Mouse (Mus musculus) T-cell, adult 2 months (primary cell): Measurements from ENCODE around the gene Msh6.
"Not testable (repeated sequence)": the region's sequence is repeated elsewhere in the genome, so short reads cannot be mapped to it uniquely, and the experiment has no call there.

ENCODE experiments used
- DNase-seq: peaks from one replicate; pipeline ENCODE4 v3.0.0; 2022; ENCODE audit warnings: low spot score

The Msh6 gene

DNA sequence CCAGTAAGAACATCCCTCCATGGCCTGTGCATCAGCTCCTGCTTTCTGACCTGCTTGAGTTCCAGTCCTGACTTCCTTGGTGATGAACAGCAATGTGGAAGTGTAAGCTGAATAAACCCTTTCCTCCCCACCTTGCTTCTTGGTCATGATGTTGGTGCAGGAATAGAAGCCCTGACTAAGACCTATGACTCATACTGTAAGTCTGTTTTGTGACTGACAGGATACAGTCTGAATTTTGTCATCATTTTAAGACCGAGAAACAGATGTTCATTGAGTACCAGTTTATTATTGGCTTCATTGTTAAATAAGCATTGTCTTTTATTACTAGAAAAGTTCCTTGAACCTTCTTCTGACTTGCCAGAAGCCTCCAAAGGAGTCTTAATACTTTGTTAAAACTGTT, 4.8 kb downstream of the Msh6 start:
- not testable (repeated sequence) for DNase-seq

DNA sequence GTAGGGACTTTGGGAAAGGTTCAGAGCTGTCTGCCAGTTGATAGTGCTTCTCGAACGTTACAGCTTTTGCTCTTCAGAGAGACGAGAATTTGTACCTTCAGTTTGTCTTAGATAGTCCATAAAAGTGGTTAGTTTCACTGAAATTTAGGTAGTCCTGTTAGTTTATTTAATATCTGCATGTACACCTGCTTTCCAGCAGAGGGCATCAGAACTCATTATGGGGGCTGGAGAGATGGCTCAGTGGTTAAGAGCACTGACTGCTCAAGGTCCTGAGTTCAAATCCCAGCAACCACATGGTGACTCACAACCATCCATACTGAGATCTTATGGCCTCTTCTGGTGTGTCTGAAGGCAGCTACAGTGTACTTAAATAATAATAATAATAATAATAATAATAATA, 7.2 kb downstream of the Msh6 start:
- peak; percentile 30 for DNase-seq

DNA sequence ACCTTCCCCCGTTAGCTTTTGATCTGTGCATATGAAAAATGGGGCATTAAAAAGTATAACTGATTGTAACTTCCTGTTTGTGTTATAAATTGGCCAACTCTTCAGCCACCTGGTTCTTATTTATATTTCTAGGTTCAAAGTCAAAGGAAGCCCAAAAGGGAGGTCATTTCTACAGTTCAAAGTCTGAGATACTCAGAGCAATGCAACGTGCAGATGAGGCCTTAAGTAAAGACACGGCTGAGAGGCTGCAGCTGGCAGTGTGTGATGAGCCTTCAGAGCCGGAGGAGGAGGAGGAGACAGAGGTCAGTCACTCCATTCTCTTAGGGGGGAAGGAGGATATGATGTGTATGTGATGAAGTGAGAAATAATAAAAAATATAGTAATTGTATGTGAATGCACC, 8.5 kb downstream of the Msh6 start:
- DNase-seq = no peak

DNA sequence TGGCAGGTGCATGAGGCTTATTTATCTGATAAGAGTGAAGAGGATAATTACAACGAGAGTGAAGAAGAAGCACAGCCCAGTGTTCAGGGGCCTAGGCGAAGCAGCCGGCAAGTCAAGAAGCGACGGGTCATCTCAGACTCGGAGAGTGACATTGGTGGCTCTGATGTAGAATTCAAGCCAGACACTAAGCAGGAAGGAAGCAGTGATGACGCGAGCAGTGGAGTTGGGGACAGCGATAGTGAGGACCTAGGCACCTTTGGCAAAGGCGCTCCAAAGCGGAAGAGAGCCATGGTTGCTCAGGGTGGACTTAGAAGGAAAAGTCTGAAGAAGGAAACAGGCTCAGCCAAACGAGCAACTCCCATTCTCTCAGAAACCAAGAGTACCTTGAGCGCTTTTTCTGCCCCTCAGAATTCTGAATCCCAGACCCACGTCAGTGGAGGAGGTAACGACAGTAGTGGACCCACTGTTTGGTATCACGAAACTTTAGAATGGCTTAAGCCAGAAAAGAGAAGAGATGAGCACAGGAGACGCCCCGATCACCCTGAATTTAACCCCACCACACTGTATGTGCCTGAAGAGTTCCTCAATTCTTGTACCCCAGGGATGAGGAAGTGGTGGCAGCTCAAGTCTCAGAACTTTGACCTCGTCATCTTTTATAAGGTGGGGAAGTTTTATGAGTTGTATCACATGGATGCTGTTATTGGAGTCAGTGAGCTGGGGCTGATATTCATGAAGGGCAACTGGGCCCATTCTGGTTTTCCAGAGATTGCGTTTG, 9.8 kb downstream of the Msh6 start:
- DNase-seq = no peak

DNA sequence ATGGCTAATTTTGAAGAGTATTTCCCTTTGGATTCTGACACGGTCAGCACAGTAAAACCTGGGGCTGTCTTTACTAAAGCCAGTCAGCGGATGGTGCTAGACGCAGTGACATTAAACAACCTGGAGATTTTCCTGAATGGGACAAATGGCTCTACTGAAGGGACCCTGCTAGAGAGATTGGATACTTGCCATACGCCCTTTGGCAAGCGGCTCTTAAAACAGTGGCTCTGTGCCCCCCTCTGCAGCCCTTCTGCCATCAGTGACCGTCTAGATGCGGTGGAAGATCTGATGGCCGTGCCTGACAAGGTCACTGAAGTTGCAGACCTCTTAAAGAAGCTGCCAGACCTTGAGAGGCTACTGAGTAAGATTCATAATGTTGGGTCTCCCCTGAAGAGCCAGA, 11.1 kb downstream of the Msh6 start:
- no peak for DNase-seq

DNA sequence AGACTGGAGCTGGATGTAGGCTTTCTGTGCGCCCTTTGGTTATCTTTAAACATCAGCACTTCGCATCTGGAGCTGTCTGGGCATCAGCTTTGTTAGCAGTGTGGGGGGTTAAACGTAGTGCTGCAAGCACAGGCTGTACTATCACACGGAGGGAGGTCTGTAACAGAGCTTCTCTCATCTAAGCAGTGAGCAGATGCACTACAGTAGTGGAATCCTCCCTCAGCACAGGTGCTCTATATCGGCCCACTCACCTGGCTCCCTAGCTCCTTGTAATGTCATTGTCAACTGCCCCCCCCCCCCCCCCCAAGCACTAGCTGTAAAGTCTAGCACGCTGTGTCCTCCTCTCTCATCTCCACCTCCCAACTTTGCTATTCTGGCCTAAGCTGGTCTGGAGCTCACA, 12.6 kb downstream of the Msh6 start:
- no peak for DNase-seq

DNA sequence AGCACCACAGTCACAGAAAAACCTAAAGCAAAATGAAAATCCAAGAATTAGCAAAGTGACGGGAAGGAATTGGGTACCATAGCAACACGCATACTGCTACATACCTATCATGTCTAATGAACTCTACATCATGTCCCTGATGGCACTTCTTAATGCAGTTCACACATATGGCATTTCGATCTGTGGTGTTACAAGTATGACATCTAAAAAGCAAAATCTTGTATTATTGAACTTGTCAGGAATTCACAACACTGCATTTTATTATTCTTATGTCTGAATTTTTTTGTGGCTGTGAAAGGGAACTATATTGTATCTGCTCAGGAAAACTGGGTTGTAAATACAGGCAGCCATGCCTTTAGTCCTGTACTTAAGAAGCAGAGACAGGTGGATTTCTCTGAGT, 17.3 kb downstream of the Msh6 start:
- DNase-seq = no peak

DNA sequence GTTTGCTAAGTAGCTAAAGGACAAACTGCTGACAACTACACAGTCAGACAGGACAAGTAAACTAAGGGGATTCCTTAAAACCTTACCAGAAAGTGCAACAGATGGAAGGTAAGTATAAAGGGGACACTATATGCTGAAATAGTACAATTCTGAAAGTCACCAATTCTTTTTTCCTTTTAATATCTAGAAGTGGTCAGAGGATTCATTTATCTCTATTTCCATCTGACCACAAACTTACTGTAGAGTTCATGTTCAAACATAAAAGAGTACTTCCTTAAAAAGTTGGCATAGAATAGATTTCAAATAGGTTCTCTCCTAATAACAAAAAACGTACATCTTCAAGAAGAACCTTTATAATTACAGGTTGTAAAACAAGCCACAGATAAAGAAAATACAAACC, 18.5 kb downstream of the Msh6 start:
- DNase-seq = no peak

DNA sequence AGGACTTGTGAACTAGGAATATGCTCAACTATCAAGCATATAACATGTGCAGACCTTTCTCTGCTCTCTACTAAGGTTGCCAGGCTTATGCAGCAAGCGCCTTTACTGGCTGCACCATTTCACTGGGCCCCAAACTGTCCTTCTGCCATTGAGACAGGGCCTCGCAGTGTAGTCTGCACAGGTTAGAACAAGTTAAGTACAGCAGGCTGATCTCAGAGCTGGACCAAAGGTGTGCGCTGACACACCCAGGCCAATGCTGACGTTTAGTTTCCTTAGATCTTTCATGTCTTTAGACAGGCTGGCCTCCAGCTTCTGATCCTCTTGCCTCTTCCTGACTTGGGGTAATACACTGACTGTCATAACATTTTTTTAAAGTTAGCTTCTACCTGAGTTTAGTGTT, 22.9 kb downstream of the Msh6 start:
- DNase-seq = no peak

DNA sequence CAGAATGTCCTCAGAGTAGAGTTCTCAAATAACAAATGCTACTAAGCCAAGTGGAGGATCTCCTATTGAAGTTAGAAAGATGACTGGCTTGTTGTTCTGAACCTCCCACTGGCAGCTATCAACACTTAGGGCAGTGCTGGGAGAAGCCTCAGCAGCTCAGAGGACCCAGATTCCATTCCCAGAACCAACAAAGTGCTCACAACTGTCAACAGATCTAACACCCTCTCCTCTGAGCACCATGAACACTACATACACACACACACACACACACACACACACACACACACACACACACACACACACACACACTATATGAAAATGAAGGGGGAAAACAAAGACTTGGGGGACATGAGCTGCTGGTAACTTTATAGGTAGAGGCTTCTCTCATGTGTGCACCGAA, 30.0 kb downstream of the Msh6 start:
- no peak for DNase-seq

DNA sequence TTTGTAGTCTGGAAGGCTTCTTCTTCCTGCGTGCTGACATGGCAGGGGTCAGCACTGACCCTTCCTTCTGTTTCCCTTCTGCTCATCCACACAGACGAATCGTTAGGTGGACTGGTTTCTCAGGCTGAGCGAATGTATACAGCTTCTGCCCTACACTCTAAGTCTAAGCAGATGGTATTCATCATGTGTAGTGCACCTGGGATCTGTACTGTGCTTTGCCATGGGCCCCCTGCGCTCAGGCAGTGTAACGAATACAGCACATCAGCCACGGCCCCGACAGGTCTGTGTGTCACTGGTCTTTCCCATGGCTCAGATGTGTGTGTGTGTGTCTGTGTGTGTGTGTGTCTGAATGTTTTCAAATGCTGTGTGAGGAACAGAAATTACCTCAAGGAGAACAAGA, 32.1 kb downstream of the Msh6 start:
- no peak for DNase-seq

DNA sequence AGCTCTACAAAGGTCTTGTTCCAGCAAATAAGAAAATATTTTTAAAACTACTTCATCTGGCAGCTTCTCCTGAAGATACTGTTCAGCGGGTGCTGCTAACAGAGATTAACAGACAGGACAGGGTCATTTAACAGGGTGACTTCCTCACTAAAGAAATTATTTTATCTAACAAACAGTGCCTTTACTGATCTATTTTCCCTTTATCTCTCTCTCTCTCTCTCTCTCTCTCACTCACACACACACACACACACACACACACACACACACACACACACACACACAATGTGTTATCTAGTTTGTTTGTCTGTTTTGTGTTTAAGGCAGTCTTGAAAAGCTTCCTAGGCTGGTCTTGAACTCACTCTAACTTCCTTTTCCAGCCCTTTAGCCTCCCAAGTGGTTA, 39.6 kb downstream of the Msh6 start:
- no peak for DNase-seq

DNA sequence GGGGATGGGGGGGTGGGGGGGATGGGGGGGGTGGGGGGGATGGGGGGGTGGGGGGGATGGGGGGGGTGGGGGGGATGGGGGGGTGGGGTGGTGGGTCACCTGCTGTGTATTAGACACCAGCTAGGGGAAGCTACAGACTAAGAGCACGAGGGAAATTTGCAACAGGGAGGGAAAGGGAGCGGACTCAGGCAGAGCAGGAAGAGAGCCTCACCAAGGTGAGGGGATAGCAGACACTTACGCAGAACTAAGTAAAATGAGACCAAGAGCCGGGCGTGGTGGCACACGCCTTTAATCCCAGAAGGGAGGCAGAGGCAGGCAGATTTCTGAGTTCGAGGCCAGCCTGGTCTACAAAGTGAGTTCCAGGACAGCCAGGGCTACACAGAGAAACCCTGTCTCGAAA, 41.2 kb downstream of the Msh6 start:
- not testable (repeated sequence) for DNase-seq

DNA sequence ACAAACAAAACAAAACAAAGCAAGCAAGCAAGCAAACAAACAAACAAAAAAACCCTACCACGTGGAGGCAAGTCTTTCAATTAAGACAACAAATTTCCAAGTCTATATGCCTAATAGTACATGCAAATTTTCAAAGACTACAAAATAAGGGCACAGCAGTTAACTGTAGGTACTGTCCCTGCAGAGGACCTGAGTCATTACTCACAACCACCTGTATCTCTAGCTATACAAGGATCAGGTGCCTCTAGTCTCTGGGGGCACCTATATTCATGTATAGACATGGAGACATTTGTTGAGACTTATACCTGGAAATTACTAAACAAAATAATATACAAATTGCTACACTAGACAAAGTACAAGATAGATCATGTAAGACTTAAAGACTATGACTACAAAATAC, 49.1 kb downstream of the Msh6 start:
- DNase-seq = no peak

DNA sequence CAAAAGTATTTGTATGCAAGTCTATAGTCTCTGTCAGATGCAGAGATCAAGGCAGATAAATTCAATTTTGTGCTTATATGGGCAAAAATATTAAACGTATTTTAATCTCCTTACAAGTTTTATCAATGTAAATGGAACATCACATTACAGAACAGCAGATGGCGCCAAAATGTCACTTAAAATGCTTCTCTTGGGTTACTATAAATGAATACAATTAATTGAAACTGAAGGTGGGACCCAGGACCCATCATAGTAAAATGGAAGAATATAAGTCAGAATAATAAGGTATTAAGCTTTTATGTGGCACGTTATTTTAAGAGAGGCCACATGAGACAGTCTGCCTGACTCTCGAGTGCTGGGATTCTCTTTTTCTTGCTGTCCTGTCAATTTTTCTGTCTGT, 50.4 kb downstream of the Msh6 start:
- peak; percentile 64 for DNase-seq

DNA sequence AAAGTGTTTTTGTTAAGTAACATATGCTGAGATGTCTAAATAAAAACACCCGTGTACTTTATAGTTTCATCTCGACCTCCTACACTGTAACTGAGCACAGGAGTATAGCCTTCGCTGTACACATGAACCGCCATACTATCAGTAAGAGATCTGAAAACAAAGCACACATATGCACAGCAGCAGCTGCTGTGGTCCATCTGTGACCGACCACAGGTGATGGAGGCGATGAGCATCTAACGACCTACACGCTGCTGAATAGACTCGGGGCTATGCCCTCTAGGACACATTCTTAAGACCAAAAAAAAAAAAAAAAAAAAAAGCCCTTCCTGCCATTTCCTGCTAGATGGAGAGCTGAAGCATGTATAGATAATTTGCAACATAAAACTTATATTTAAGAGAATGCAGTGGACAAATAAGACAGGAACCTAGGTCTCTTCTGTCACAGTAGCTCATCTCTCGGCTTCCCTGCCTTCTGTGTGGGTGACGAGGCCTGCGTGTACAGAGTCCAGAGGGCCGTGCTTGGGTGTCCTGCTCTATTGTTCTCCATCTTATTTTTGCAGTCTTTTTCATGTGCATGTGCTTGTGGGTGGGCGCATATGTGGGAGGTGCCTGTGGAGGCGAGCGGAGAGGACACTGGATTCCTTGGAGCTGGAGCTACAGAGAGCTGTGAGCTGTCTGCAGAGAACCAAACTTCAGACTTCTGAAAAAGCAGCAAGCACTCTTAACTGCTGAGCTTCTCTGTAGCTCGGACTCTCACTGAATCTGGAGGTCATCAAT, 54.5 kb downstream of the Msh6 start:
- no peak for DNase-seq

DNA sequence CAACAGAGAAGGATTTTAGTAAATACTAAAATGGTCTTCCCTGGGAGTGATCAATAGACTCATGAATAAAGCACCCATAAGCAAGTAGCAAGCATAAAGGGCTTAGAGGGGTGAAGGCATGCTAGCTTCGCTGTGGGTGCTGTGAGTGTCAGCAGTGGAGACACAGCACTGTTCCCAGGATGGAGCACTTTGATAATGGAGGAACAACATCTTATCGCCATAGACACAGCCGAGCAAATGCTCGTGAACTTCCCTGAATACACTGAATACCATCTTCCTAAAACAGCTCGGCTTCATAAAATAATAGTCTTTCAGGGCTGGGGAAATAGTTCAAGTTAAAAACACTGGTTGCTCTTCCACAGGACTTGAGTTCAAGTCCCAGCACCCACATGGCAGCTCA, 56.9 kb downstream of the Msh6 start:
- DNase-seq = no peak

DNA sequence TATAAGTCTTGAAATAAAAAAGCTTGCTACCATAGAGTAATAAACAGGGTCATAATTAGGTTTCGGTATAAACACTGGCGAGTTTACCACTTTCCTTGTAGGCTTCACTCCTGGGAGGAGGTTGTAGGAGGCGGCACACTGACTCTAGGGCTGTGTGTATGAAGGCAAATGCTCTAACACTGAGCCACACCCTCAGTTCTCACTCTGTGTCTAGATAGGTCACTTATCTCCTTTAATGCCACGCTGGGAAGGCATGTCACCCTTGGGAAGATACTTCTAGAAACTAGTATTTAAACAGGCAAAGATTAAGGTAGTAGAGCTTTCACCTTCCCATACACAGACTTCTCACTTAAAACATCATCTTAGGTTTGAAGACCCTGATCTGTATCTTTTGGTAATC, 59.6 kb downstream of the Msh6 start:
- DNase-seq = no peak
